Mouse (Mus musculus): ENCODE measurements around the gene Abca1. TPM values are rescaled to one million over a fixed set of nuclear protein-coding genes. Genes with fewer than 3 reads are reported as not detected.

Abca1 gene
- polyA plus RNA-seq, 1 experiment from 2014 or later, result 8.8 TPM

GRCm38 (mm10) chr4:53104634-53105033 lies 55.1 kb downstream of the Abca1 start:
- 82% methylated on average over 3 of the region's 3 CpGs for WGBS
- H3K4me1 ChIP-seq, result peaks cover 9% of the 10 kb centered on the region

GRCm38 (mm10) chr4:53102529-53102928 lies 57.2 kb downstream of the Abca1 start:
- Histone ChIP-seq H3K27me3 (replicated peaks) (no peaks in the 10 kb centered on the region), H3K36me3 (no peaks in the 10 kb centered on the region), H3K27ac (replicated peaks) (no peak overlapping the region), H3K4me1 (no peaks in the 10 kb centered on the region), H3K9me3 (replicated peaks) (no peaks in the 10 kb centered on the region), H3K9ac (replicated peaks) (no peak overlapping the region), H3K4me3 (replicated peaks) (no peak overlapping the region), H3K4me2 (no peak overlapping the region)
- WGBS, result 75% methylated on average over 7 of the region's 7 CpGs
- no peak for ATAC-seq (ENCODE audit: low FRiP score)

More at GRCm38 (mm10) chr4:53104634-53105033, 55.1 kb downstream of the Abca1 start:
- H3K36me3 ChIP-seq, result 0 out of 2 replicates have a peak, but pooled peaks cover 2% of the 10 kb centered on the region
- H3K9me3 ChIP-seq (replicated peaks), result no peaks in the 10 kb centered on the region
- no peak for ATAC-seq (ENCODE audit: low FRiP score)
- no peak overlapping the region for H3K27ac ChIP-seq (replicated peaks)
- no peak overlapping the region for H3K4me2 ChIP-seq
- no peak overlapping the region for H3K4me3 ChIP-seq (replicated peaks)
- no peaks in the 10 kb centered on the region for H3K27me3 ChIP-seq (replicated peaks)
- H3K9ac ChIP-seq (replicated peaks), result no peak overlapping the region

GRCm38 (mm10) chr4:53101306-53101705 lies 58.4 kb downstream of the Abca1 start:
- WGBS, result 74% methylated on average over 5 of the region's 5 CpGs
- Histone ChIP-seq H3K27ac (replicated peaks) (no peak overlapping the region), H3K4me3 (replicated peaks) (no peak overlapping the region)

GRCm38 (mm10) chr4:53100492-53100891 lies 59.2 kb downstream of the Abca1 start:
- Histone ChIP-seq H3K4me3 (replicated peaks) (no peak overlapping the region), H3K27me3 (replicated peaks) (no peaks in the 10 kb centered on the region), H3K27ac (replicated peaks) (no peak overlapping the region), H3K4me2 (no peak overlapping the region), H3K9ac (replicated peaks) (no peak overlapping the region), H3K4me1 (no peaks in the 10 kb centered on the region), H3K36me3 (no peaks in the 10 kb centered on the region), H3K9me3 (replicated peaks) (no peaks in the 10 kb centered on the region)
- 90% methylated on average over 9 of the region's 9 CpGs for WGBS
- no peak for ATAC-seq (ENCODE audit: low FRiP score)

More at GRCm38 (mm10) chr4:53101306-53101705, 58.4 kb downstream of the Abca1 start:
- H3K36me3 ChIP-seq, result no peaks in the 10 kb centered on the region
- H3K27me3 ChIP-seq (replicated peaks), result no peaks in the 10 kb centered on the region
- H3K9ac ChIP-seq (replicated peaks), result no peak overlapping the region
- no peak for ATAC-seq (ENCODE audit: low FRiP score)
- no peaks in the 10 kb centered on the region for H3K4me1 ChIP-seq
- no peaks in the 10 kb centered on the region for H3K9me3 ChIP-seq (replicated peaks)
- no peak overlapping the region for H3K4me2 ChIP-seq

GRCm38 (mm10) chr4:53094850-53095249 lies 64.8 kb downstream of the Abca1 start:
- no peak overlapping the region for H3K27ac ChIP-seq (replicated peaks)
- H3K9me3 ChIP-seq (replicated peaks), result no peaks in the 10 kb centered on the region
- H3K36me3 ChIP-seq, result no peaks in the 10 kb centered on the region
- no peak for ATAC-seq (ENCODE audit: low FRiP score)
- no peak overlapping the region for H3K4me3 ChIP-seq (replicated peaks)
- no peaks in the 10 kb centered on the region for H3K4me1 ChIP-seq
- no peaks in the 10 kb centered on the region for H3K27me3 ChIP-seq (replicated peaks)
- 92% methylated on average over 4 of the region's 4 CpGs for WGBS
- no peak overlapping the region for H3K4me2 ChIP-seq
- no peak overlapping the region for H3K9ac ChIP-seq (replicated peaks)

- Histone ChIP-seq H3K4me2 (no peak overlapping the region), H3K9ac (replicated peaks) (no peak overlapping the region), H3K27ac (replicated peaks) (no peak overlapping the region), H3K4me1 (no peaks in the 10 kb centered on the region), H3K27me3 (replicated peaks) (no peaks in the 10 kb centered on the region), H3K4me3 (replicated peaks) (no peak overlapping the region), H3K9me3 (replicated peaks) (no peaks in the 10 kb centered on the region), H3K36me3 (no peaks in the 10 kb centered on the region)
- no peak for ATAC-seq (ENCODE audit: low FRiP score)
- 83% methylated on average over 3 of the region's 3 CpGs for WGBS
Observed at GRCm38 (mm10) chr4:53094331-53094730, 65.4 kb downstream of the Abca1 start.

- no peak for ATAC-seq (ENCODE audit: low FRiP score)
- H3K36me3 ChIP-seq, result no peaks in the 10 kb centered on the region
- H3K9me3 ChIP-seq (replicated peaks), result no peaks in the 10 kb centered on the region
- no peak overlapping the region for H3K27ac ChIP-seq (replicated peaks)
- whole genome bisulfite sequencing, result 93% methylated on average over 4 of the region's 4 CpGs
- no peak overlapping the region for H3K9ac ChIP-seq (replicated peaks)
- H3K4me3 ChIP-seq (replicated peaks), result no peak overlapping the region
- H3K27me3 ChIP-seq (replicated peaks), result no peaks in the 10 kb centered on the region
- H3K4me2 ChIP-seq, result no peak overlapping the region
- no peaks in the 10 kb centered on the region for H3K4me1 ChIP-seq
Observed at GRCm38 (mm10) chr4:53093615-53094014, 66.1 kb downstream of the Abca1 start.

GRCm38 (mm10) chr4:53089641-53090040 lies 70.1 kb downstream of the Abca1 start:
- no peak for ATAC-seq (ENCODE audit: low FRiP score)
- Histone ChIP-seq H3K4me3 (replicated peaks) (no peak overlapping the region), H3K4me2 (no peak overlapping the region), H3K27me3 (replicated peaks) (no peaks in the 10 kb centered on the region), H3K9ac (replicated peaks) (no peak overlapping the region), H3K27ac (replicated peaks) (no peak overlapping the region), H3K36me3 (peaks cover 4% of the 10 kb centered on the region; the same call in 1 of the 2 replicates), H3K4me1 (no peaks in the 10 kb centered on the region), H3K9me3 (replicated peaks) (no peaks in the 10 kb centered on the region)
- 94% methylated on average over 3 of the region's 3 CpGs for WGBS

GRCm38 (mm10) chr4:53088999-53089398 lies 70.7 kb downstream of the Abca1 start:
- H3K4me3 ChIP-seq (replicated peaks), result no peak overlapping the region
- no peaks in the 10 kb centered on the region for H3K4me1 ChIP-seq
- 52% methylated on average over 4 of the region's 4 CpGs for WGBS

GRCm38 (mm10) chr4:53086636-53087035 lies 73.1 kb downstream of the Abca1 start:
- Histone ChIP-seq H3K9me3 (replicated peaks) (no peaks in the 10 kb centered on the region), H3K9ac (replicated peaks) (no peak overlapping the region), H3K4me3 (replicated peaks) (no peak overlapping the region), H3K4me1 (no peaks in the 10 kb centered on the region), H3K27ac (replicated peaks) (no peak overlapping the region), H3K36me3 (peaks cover 8% of the 10 kb centered on the region; the same call in 1 of the 2 replicates), H3K4me2 (no peak overlapping the region), H3K27me3 (replicated peaks) (no peaks in the 10 kb centered on the region)
- 82% methylated on average over 2 of the region's 2 CpGs for WGBS
- ATAC-seq (ENCODE audit: low FRiP score), result no peak

More at GRCm38 (mm10) chr4:53088999-53089398, 70.7 kb downstream of the Abca1 start:
- H3K9me3 ChIP-seq (replicated peaks), result no peaks in the 10 kb centered on the region
- no peak for ATAC-seq (ENCODE audit: low FRiP score)
- peaks cover 4% of the 10 kb centered on the region; the same call in 1 of the 2 replicates for H3K36me3 ChIP-seq
- no peak overlapping the region for H3K27ac ChIP-seq (replicated peaks)
- H3K9ac ChIP-seq (replicated peaks), result no peak overlapping the region
- no peaks in the 10 kb centered on the region for H3K27me3 ChIP-seq (replicated peaks)
- no peak overlapping the region for H3K4me2 ChIP-seq

GRCm38 (mm10) chr4:53085634-53086033 lies 74.1 kb downstream of the Abca1 start:
- no peak overlapping the region for H3K4me2 ChIP-seq
- no peak overlapping the region for H3K9ac ChIP-seq (replicated peaks)
- H3K27me3 ChIP-seq (replicated peaks), result no peaks in the 10 kb centered on the region
- no peaks in the 10 kb centered on the region for H3K9me3 ChIP-seq (replicated peaks)
- H3K4me1 ChIP-seq, result no peaks in the 10 kb centered on the region
- H3K36me3 ChIP-seq, result peaks cover 8% of the 10 kb centered on the region; the same call in 1 of the 2 replicates
- no peak for ATAC-seq (ENCODE audit: low FRiP score)
- 83% methylated on average over 4 of the region's 4 CpGs for WGBS
- no peak overlapping the region for H3K4me3 ChIP-seq (replicated peaks)
- H3K27ac ChIP-seq (replicated peaks), result no peak overlapping the region

- Histone ChIP-seq H3K27me3 (replicated peaks) (no peaks in the 10 kb centered on the region), H3K4me1 (no peaks in the 10 kb centered on the region)
- WGBS, result 92% methylated on average over 2 of the region's 2 CpGs
Observed at GRCm38 (mm10) chr4:53083071-53083470, 76.6 kb downstream of the Abca1 start.

More at GRCm38 (mm10) chr4:53083071-53083470, 76.6 kb downstream of the Abca1 start:
- no peak overlapping the region for H3K4me3 ChIP-seq (replicated peaks)
- H3K27ac ChIP-seq (replicated peaks), result no peak overlapping the region
- H3K9me3 ChIP-seq (replicated peaks), result no peaks in the 10 kb centered on the region
- peaks cover 15% of the 10 kb centered on the region; the same call in 1 of the 2 replicates for H3K36me3 ChIP-seq
- H3K4me2 ChIP-seq, result no peak overlapping the region
- no peak overlapping the region for H3K9ac ChIP-seq (replicated peaks)
- ATAC-seq (ENCODE audit: low FRiP score), result no peak
